Mouse (Mus musculus): ENCODE measurements around the gene Psma6.

- TF ChIP-seq POLR2A (IDR thresholded peaks at IDR 0.05; ENCODE audit: insufficient read depth, low read depth, low read length) = no peak
- no peak for TF ChIP-seq CTCF (IDR thresholded peaks at IDR 0.05)
Measured at GRCm38 (mm10) chr12:55389132-55390081, 5.4 kb downstream of the Psma6 start.
